Mouse (Mus musculus): ENCODE data around the gene Tor1b. TPM values are rescaled to one million over a fixed set of nuclear protein-coding genes. Genes with fewer than 3 reads are reported as not detected.
"Not testable (repeated sequence)": the region's sequence is repeated elsewhere in the genome, so short reads cannot be mapped to it uniquely, and the experiment has no call there.

Gene Tor1b
- polyA plus RNA-seq, 1 experiment from 2014 or later = 23.3 TPM

GRCm38 (mm10) chr2:30927844-30928628 lies 24.7 kb upstream of the Tor1b start:
- ATAC-seq (replicated peaks; ENCODE audit: insufficient number of reproducible peaks, low FRiP score, low TSS enrichment) = peak; percentile 49; the same call in 1 of the 2 replicates
- Histone ChIP-seq H3K4me3 (ENCODE audit: low read depth, low read length) (no peak overlapping the region), H3K4me2 (no peak overlapping the region), H3K9ac (ENCODE audit: low read depth, low read length) (no peak overlapping the region), H3K27me3 (ENCODE audit: control insufficient read depth, insufficient read depth, low read length) (no peaks in the 10 kb centered on the region), H3K4me1 (ENCODE audit: control insufficient read depth, insufficient read depth, low read length) (peaks cover 25% of the 10 kb centered on the region), H3K9me3 (replicated peaks; ENCODE audit: control insufficient read depth, low read length) (no peaks in the 10 kb centered on the region), H3K27ac (ENCODE audit: low read depth, low read length) (peak overlapping the region; percentile 76; the same call in 1 of the 2 replicates), H3K36me3 (ENCODE audit: control insufficient read depth, insufficient read depth, low read length) (no peaks in the 10 kb centered on the region)
- 23% methylated on average over 14 of the region's 14 CpGs for WGBS (ENCODE audit: insufficient replicate concordance)

- 0 out of 2 replicates have a peak, but pooled peaks have one; percentile 39 for ATAC-seq (replicated peaks; ENCODE audit: insufficient number of reproducible peaks, low FRiP score, low TSS enrichment)
- Histone ChIP-seq H3K9ac (ENCODE audit: low read depth, low read length) (peak overlapping the region; percentile 50; the same call in 1 of the 2 replicates), H3K4me2 (peak overlapping the region; percentile 64), H3K4me3 (ENCODE audit: low read depth, low read length) (no peak overlapping the region), H3K4me1 (ENCODE audit: control insufficient read depth, insufficient read depth, low read length) (peaks cover 25% of the 10 kb centered on the region), H3K9me3 (replicated peaks; ENCODE audit: control insufficient read depth, low read length) (no peaks in the 10 kb centered on the region), H3K36me3 (ENCODE audit: control insufficient read depth, insufficient read depth, low read length) (no peaks in the 10 kb centered on the region), H3K27me3 (ENCODE audit: control insufficient read depth, insufficient read depth, low read length) (no peaks in the 10 kb centered on the region), H3K27ac (ENCODE audit: low read depth, low read length) (no peak overlapping the region)
- 28% methylated on average over 12 of the region's 12 CpGs for WGBS (ENCODE audit: insufficient replicate concordance)
Observed at GRCm38 (mm10) chr2:30928893-30929482, 23.8 kb upstream of the Tor1b start.

- Histone ChIP-seq H3K36me3 (ENCODE audit: control insufficient read depth, insufficient read depth, low read length) (no peaks in the 10 kb centered on the region), H3K4me3 (ENCODE audit: low read depth, low read length) (0 out of 2 replicates have a peak within 1 kb of the TSS, but pooled peaks have one; percentile 14), H3K27me3 (ENCODE audit: control insufficient read depth, insufficient read depth, low read length) (no peaks in the 10 kb centered on the region), H3K4me2 (peak within 1 kb of the TSS; percentile 64), H3K9me3 (replicated peaks; ENCODE audit: control insufficient read depth, low read length) (no peaks in the 10 kb centered on the region), H3K27ac (ENCODE audit: low read depth, low read length) (no peak within 1 kb of the TSS), H3K9ac (ENCODE audit: low read depth, low read length) (peak within 1 kb of the TSS; percentile 50), H3K4me1 (ENCODE audit: control insufficient read depth, insufficient read depth, low read length) (peaks cover 25% of the 10 kb centered on the region)
- WGBS (ENCODE audit: insufficient replicate concordance) = 2% methylated on average over 23 of the region's 23 CpGs
- ATAC-seq (replicated peaks; ENCODE audit: insufficient number of reproducible peaks, low FRiP score, low TSS enrichment) = no peak; the same call in 1 of the 2 replicates
Observed at GRCm38 (mm10) chr2:30929483-30930045, 23.2 kb upstream of the Tor1b start, which contains the start of gene Ptges. Ptges (minus strand) TSS chr2:30929863.

GRCm38 (mm10) chr2:30930846-30931245 lies 21.9 kb upstream of the Tor1b start:
- not testable (repeated sequence) for H3K27me3 ChIP-seq (ENCODE audit: control insufficient read depth, insufficient read depth, low read length); H3K36me3 ChIP-seq (ENCODE audit: control insufficient read depth, insufficient read depth, low read length); H3K27ac ChIP-seq (ENCODE audit: low read depth, low read length); ATAC-seq (replicated peaks; ENCODE audit: insufficient number of reproducible peaks, low FRiP score, low TSS enrichment); H3K9ac ChIP-seq (ENCODE audit: low read depth, low read length); H3K4me3 ChIP-seq (ENCODE audit: low read depth, low read length); H3K9me3 ChIP-seq (replicated peaks; ENCODE audit: control insufficient read depth, low read length); H3K4me2 ChIP-seq
- WGBS (ENCODE audit: insufficient replicate concordance) = 86% methylated on average over 2 of the region's 2 CpGs
- H3K4me1 ChIP-seq (ENCODE audit: control insufficient read depth, insufficient read depth, low read length) = peaks cover 25% of the 10 kb centered on the region

GRCm38 (mm10) chr2:30931922-30932321 lies 20.8 kb upstream of the Tor1b start:
- H3K4me1 ChIP-seq (ENCODE audit: control insufficient read depth, insufficient read depth, low read length) = peaks cover 20% of the 10 kb centered on the region
- H3K4me3 ChIP-seq (ENCODE audit: low read depth, low read length) = no peak overlapping the region
- H3K4me2 ChIP-seq = no peak overlapping the region
- no peaks in the 10 kb centered on the region for H3K9me3 ChIP-seq (replicated peaks; ENCODE audit: control insufficient read depth, low read length)
- no peak overlapping the region for H3K27ac ChIP-seq (ENCODE audit: low read depth, low read length)
- no peaks in the 10 kb centered on the region for H3K36me3 ChIP-seq (ENCODE audit: control insufficient read depth, insufficient read depth, low read length)
- H3K27me3 ChIP-seq (ENCODE audit: control insufficient read depth, insufficient read depth, low read length) = no peaks in the 10 kb centered on the region
- H3K9ac ChIP-seq (ENCODE audit: low read depth, low read length) = no peak overlapping the region
- WGBS (ENCODE audit: insufficient replicate concordance) = 71% methylated on average over 3 of the region's 3 CpGs
- ATAC-seq (replicated peaks; ENCODE audit: insufficient number of reproducible peaks, low FRiP score, low TSS enrichment) = no peak

- Histone ChIP-seq H3K9me3 (replicated peaks; ENCODE audit: control insufficient read depth, low read length) (no peaks in the 10 kb centered on the region), H3K4me1 (ENCODE audit: control insufficient read depth, insufficient read depth, low read length) (peaks cover 10% of the 10 kb centered on the region; the same call in 1 of the 2 replicates), H3K27me3 (ENCODE audit: control insufficient read depth, insufficient read depth, low read length) (no peaks in the 10 kb centered on the region), H3K36me3 (ENCODE audit: control insufficient read depth, insufficient read depth, low read length) (no peaks in the 10 kb centered on the region), H3K9ac (ENCODE audit: low read depth, low read length) (no peak overlapping the region), H3K4me3 (ENCODE audit: low read depth, low read length) (no peak overlapping the region), H3K4me2 (no peak overlapping the region), H3K27ac (ENCODE audit: low read depth, low read length) (no peak overlapping the region)
- ATAC-seq (replicated peaks; ENCODE audit: insufficient number of reproducible peaks, low FRiP score, low TSS enrichment) = no peak
- 66% methylated on average over 6 of the region's 6 CpGs for WGBS (ENCODE audit: insufficient replicate concordance)
Observed at GRCm38 (mm10) chr2:30933032-30933431, 19.7 kb upstream of the Tor1b start.

- Histone ChIP-seq H3K36me3 (ENCODE audit: control insufficient read depth, insufficient read depth, low read length) (no peaks in the 10 kb centered on the region), H3K9me3 (replicated peaks; ENCODE audit: control insufficient read depth, low read length) (no peaks in the 10 kb centered on the region), H3K27ac (ENCODE audit: low read depth, low read length) (no peak overlapping the region), H3K4me2 (no peak overlapping the region), H3K4me3 (ENCODE audit: low read depth, low read length) (no peak overlapping the region), H3K27me3 (ENCODE audit: control insufficient read depth, insufficient read depth, low read length) (no peaks in the 10 kb centered on the region), H3K4me1 (ENCODE audit: control insufficient read depth, insufficient read depth, low read length) (peaks cover 8% of the 10 kb centered on the region; the same call in 1 of the 2 replicates), H3K9ac (ENCODE audit: low read depth, low read length) (no peak overlapping the region)
- WGBS (ENCODE audit: insufficient replicate concordance) = 18% methylated on average over 7 of the region's 7 CpGs
- ATAC-seq (replicated peaks; ENCODE audit: insufficient number of reproducible peaks, low FRiP score, low TSS enrichment) = no peak
Observed at GRCm38 (mm10) chr2:30933917-30934450, 18.8 kb upstream of the Tor1b start.

GRCm38 (mm10) chr2:30936808-30937207 lies 16.0 kb upstream of the Tor1b start:
- no peaks in the 10 kb centered on the region for H3K9me3 ChIP-seq (replicated peaks; ENCODE audit: control insufficient read depth, low read length)
- 78% methylated on average over 3 of the region's 3 CpGs for WGBS (ENCODE audit: insufficient replicate concordance)
- no peaks in the 10 kb centered on the region for H3K27me3 ChIP-seq (ENCODE audit: control insufficient read depth, insufficient read depth, low read length)
- H3K27ac ChIP-seq (ENCODE audit: low read depth, low read length) = no peak overlapping the region
- no peak overlapping the region for H3K9ac ChIP-seq (ENCODE audit: low read depth, low read length)
- no peaks in the 10 kb centered on the region for H3K4me1 ChIP-seq (ENCODE audit: control insufficient read depth, insufficient read depth, low read length)
- H3K4me2 ChIP-seq = no peak overlapping the region
- no peak for ATAC-seq (replicated peaks; ENCODE audit: insufficient number of reproducible peaks, low FRiP score, low TSS enrichment)
- no peaks in the 10 kb centered on the region for H3K36me3 ChIP-seq (ENCODE audit: control insufficient read depth, insufficient read depth, low read length)
- no peak overlapping the region for H3K4me3 ChIP-seq (ENCODE audit: low read depth, low read length)

Measured in heart, embryonic 11.5 days (tissue).